Mouse (Mus musculus) CH12.LX (cell line): Measurements from ENCODE around the gene Rai14. TPM values are rescaled to one million over a fixed set of nuclear protein-coding genes. Genes with fewer than 3 reads are reported as not detected.

Experiments used
- DNase-seq: peaks from one replicate; pipeline ENCODE4 v3.0.0-alpha.2; 2013; ENCODE audit errors: extremely low read depth
- H3K27ac ChIP-seq: 2 replicates; pipeline ENCODE4 v1.5.1; 2012; ENCODE audit warnings: low read depth, mild to moderate bottlenecking, control low read depth, moderate library complexity; ENCODE audit not compliant: insufficient read depth
- H3K27me3 ChIP-seq: replicated peaks from 2 replicates; pipeline ENCODE3; 2012; ENCODE audit warnings: inconsistent platforms
- H3K36me3 ChIP-seq, 2 experiments: replicated peaks in 1 of 2; 2 replicates each; pipeline versions ENCODE3 to v1.6.1; 2012; ENCODE audit warnings: inconsistent platforms in 1 of 2, low read length in 1 of 2, mild to moderate bottlenecking in 1 of 2, mixed read lengths in 1 of 2, moderate library complexity in 1 of 2; ENCODE audit not compliant: control insufficient read depth in 1 of 2, insufficient read depth in 1 of 2
- H3K4me1 ChIP-seq, 2 experiments: 2 replicates each; pipeline ENCODE4 v1.6.1; 2012; ENCODE audit warnings: inconsistent platforms in 1 of 2, moderate library complexity in 1 of 2; ENCODE audit not compliant: insufficient read depth in 2 of 2, control insufficient read depth in 1 of 2
- H3K4me2 ChIP-seq: 2 replicates; pipeline ENCODE4 v1.6.1; 2012; ENCODE audit warnings: low read depth, mild to moderate bottlenecking, control low read depth; ENCODE audit not compliant: poor library complexity, insufficient read depth, severe bottlenecking
- H3K4me3 ChIP-seq, 3 experiments: fragments of 150-350 bp in 1 of 3; sonication (generic) in 1 of 3; replicated peaks in 1 of 3; 2 replicates each; pipeline versions ENCODE3 to v1.5.1; 2011 to 2012; ENCODE audit warnings: low read depth in 2 of 3, low read length in 2 of 3, mild to moderate bottlenecking in 2 of 3, moderate library complexity in 2 of 3, control low read depth in 1 of 3, improper control_type of control experiment in 1 of 3, inconsistent platforms in 1 of 3, mixed read lengths in 1 of 3; ENCODE audit not compliant: poor library complexity in 1 of 3
- H3K79me2 ChIP-seq: replicated peaks from 2 replicates; pipeline ENCODE4 v1.6.1; 2012; ENCODE audit warnings: mild to moderate bottlenecking, moderate library complexity; ENCODE audit not compliant: control insufficient read depth, poor library complexity, insufficient read depth, severe bottlenecking; ENCODE audit errors: extremely low read depth
- H3K9ac ChIP-seq: 2 replicates; pipeline ENCODE4 v1.6.1; 2012; ENCODE audit warnings: low read depth, mild to moderate bottlenecking, control low read depth, moderate library complexity; ENCODE audit not compliant: insufficient read depth
- H3K9me3 ChIP-seq: replicated peaks from 2 replicates; pipeline ENCODE3; 2012; ENCODE audit warnings: low read length, inconsistent platforms, mixed read lengths
- BHLHE40 ChIP-seq: IDR thresholded peaks from 2 replicates; pipeline ENCODE4 v1.6.1; 2011; ENCODE audit warnings: mild to moderate bottlenecking, low read depth, low read length, improper control_type of control experiment
- CHD1 ChIP-seq: IDR thresholded peaks from 2 replicates; pipeline ENCODE4 v1.6.1; 2012; ENCODE audit warnings: low read depth, low read length, improper control_type of control experiment, inconsistent platforms
- CHD2 ChIP-seq: IDR thresholded peaks from 2 replicates; pipeline ENCODE4 v1.6.1; 2011; ENCODE audit warnings: low read length, improper control_type of control experiment
- E2F4 ChIP-seq: IDR thresholded peaks from 2 replicates; pipeline ENCODE4 v1.6.1; 2011; ENCODE audit warnings: low read depth, low read length, improper control_type of control experiment; ENCODE audit not compliant: insufficient replicate concordance
- ELF1 ChIP-seq: IDR thresholded peaks from 2 replicates; pipeline ENCODE4 v1.6.1; 2014; ENCODE audit warnings: low read depth, mild to moderate bottlenecking, inconsistent platforms, low read length, improper control_type of control experiment
- EP300 ChIP-seq: IDR thresholded peaks from 2 replicates; pipeline ENCODE4 v1.6.1; 2011; ENCODE audit warnings: low read length, improper control_type of control experiment
- ETS1 ChIP-seq: conservative IDR thresholded peaks from 2 replicates; pipeline ENCODE4 v1.6.1; 2012; ENCODE audit warnings: low read depth, mild to moderate bottlenecking, inconsistent platforms, low read length, improper control_type of control experiment, moderate library complexity
- GABPA ChIP-seq: IDR thresholded peaks from 2 replicates; pipeline ENCODE4 v1.6.1; 2012; ENCODE audit warnings: low read depth, low read length, improper control_type of control experiment, inconsistent platforms; ENCODE audit not compliant: insufficient replicate concordance
- IRF4 ChIP-seq: IDR thresholded peaks from 2 replicates; pipeline ENCODE4 v1.6.1; 2014; ENCODE audit warnings: low read depth, mild to moderate bottlenecking, inconsistent platforms, low read length, improper control_type of control experiment
- JUN ChIP-seq: IDR thresholded peaks from 2 replicates; pipeline ENCODE4 v1.6.1; 2011; ENCODE audit warnings: low read depth, mild to moderate bottlenecking, low read length, improper control_type of control experiment, moderate library complexity; ENCODE audit not compliant: insufficient read depth
- JUND ChIP-seq: conservative IDR thresholded peaks from 2 replicates; pipeline ENCODE4 v1.6.1; 2011; ENCODE audit warnings: low read depth, low read length, improper control_type of control experiment
- MAFK ChIP-seq: IDR thresholded peaks from 2 replicates; pipeline ENCODE4 v1.6.1; 2011; ENCODE audit warnings: low read length, improper control_type of control experiment; ENCODE audit not compliant: insufficient replicate concordance
- MAX ChIP-seq: IDR thresholded peaks from 2 replicates; pipeline ENCODE4 v1.6.1; 2011; ENCODE audit warnings: low read length, improper control_type of control experiment
- MAZ ChIP-seq: IDR thresholded peaks from 2 replicates; pipeline ENCODE4 v1.6.1; 2012; ENCODE audit warnings: low read depth, mild to moderate bottlenecking, inconsistent platforms, low read length, improper control_type of control experiment, moderate library complexity
- MEF2A ChIP-seq: IDR thresholded peaks from 2 replicates; pipeline ENCODE4 v1.6.1; 2014; ENCODE audit warnings: low read depth, mild to moderate bottlenecking, inconsistent platforms, low read length, improper control_type of control experiment, borderline replicate concordance
- MXI1 ChIP-seq: IDR thresholded peaks from 2 replicates; pipeline ENCODE4 v1.6.1; 2011; ENCODE audit warnings: mild to moderate bottlenecking, low read depth, low read length, improper control_type of control experiment
- SIN3A ChIP-seq: IDR thresholded peaks from 2 replicates; pipeline ENCODE4 v1.6.1; 2012; ENCODE audit warnings: low read length, improper control_type of control experiment, inconsistent platforms
- SMC3 ChIP-seq: IDR thresholded peaks from 2 replicates; pipeline ENCODE4 v1.6.1; 2011; ENCODE audit warnings: low read depth, low read length, improper control_type of control experiment
- TBP ChIP-seq: conservative IDR thresholded peaks from 2 replicates; pipeline ENCODE4 v1.6.1; 2011; ENCODE audit warnings: low read depth, low read length, improper control_type of control experiment
- TCF12 ChIP-seq: IDR thresholded peaks from 2 replicates; pipeline ENCODE4 v1.6.1; 2014; ENCODE audit warnings: low read depth, mild to moderate bottlenecking, inconsistent platforms, low read length, improper control_type of control experiment
- UBTF ChIP-seq: IDR thresholded peaks from 2 replicates; pipeline ENCODE4 v1.6.1; 2012; ENCODE audit warnings: low read depth, mild to moderate bottlenecking, inconsistent platforms, low read length, improper control_type of control experiment, moderate library complexity
- USF1 ChIP-seq: IDR thresholded peaks from 2 replicates; pipeline ENCODE4 v1.6.1; 2014; ENCODE audit warnings: low read depth, mild to moderate bottlenecking, inconsistent platforms, low read length, improper control_type of control experiment
- USF2 ChIP-seq: conservative IDR thresholded peaks from 2 replicates; pipeline ENCODE4 v1.6.1; 2011; ENCODE audit warnings: low read depth, low read length, improper control_type of control experiment
- ZKSCAN1 ChIP-seq: IDR thresholded peaks from 2 replicates; pipeline ENCODE4 v1.6.1; 2012; ENCODE audit warnings: low read depth, inconsistent platforms, low read length, improper control_type of control experiment, borderline replicate concordance
- ZMIZ1 ChIP-seq: IDR thresholded peaks from 2 replicates; pipeline ENCODE4 v1.6.1; 2012; ENCODE audit warnings: low read depth, mild to moderate bottlenecking, inconsistent platforms, low read length, improper control_type of control experiment
- ZNF384 ChIP-seq: IDR thresholded peaks from 2 replicates; pipeline ENCODE4 v1.6.1; 2012; ENCODE audit warnings: low read depth, low read length, improper control_type of control experiment, inconsistent platforms
- dilution Hi-C: fragments of 300-500 bp; cut with MboI; formaldehyde crosslinking; loops from 2 replicates; pipeline ENCODE4 v1.14.3; 2020; ENCODE audit warnings: low sequenced_read_pairs; ENCODE audit not compliant: extremely low pct_unique_long_range_greater_than_20kb, extremely low pct_ligation_motif_present
- in situ Hi-C: fragments of 300-500 bp; cut with MboI; formaldehyde crosslinking; loops from 3 replicates; pipeline ENCODE4 v1.14.3; 2019; ENCODE audit warnings: low sequenced_read_pairs, low pct_ligation_motif_present, low pct_unique_long_range_greater_than_20kb, mixed read lengths
- polyA plus RNA-seq: library from polyadenylated mRNA; unstranded; fragments of >175 nt; gene quantifications from 2 replicates; pipeline ENCODE4 v1.2.1, GENCODE M21; 2012; ENCODE audit warnings: low read depth; ENCODE audit not compliant: insufficient read length
- total RNA-seq, 2 experiments: library from RNA; depleted of rRNA; stranded (reverse); fragments of 300-350 nt in 1 of 2; fragments of >200 nt in 1 of 2; gene quantifications; 2 replicates each; pipeline ENCODE4 v1.2.3; 2012 to 2014

Gene Rai14
- total and polyA plus RNA-seq, 3 experiments, result 7.5 to 14.1 (median 9.6) TPM

DNA sequence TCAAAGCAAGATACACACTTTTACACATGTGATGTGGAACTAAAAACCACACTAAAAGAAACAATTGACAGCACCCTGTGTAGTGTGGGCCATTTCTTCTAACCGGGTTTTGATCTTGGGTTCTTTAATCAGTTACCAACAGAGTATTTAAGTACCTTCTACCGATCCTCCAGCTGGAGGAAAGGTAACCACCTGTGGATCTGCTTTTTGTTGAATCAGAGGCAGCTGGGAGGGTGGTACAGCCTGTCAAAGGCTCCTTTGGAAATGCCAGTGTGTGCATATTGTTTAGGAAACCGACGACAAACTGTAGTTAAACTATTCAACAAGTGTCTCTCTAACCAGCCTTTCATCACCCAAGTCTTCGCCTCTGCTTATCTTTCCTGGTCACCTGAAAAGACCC, 1.5 kb upstream of the Rai14 start:
- peaks cover 6 to 29% of the 10 kb centered on the region in 2 experiments; a peak in 3 of 4 replicates for H3K4me1 ChIP-seq
- H3K27ac ChIP-seq, result no peak overlapping the region
- no peak overlapping the region for H3K9ac ChIP-seq
- TF ChIP-seq MAX (no peak), UBTF (no peak), SMC3 (no peak), ZKSCAN1 (no peak), CHD2 (no peak), ETS1 (no peak), MEF2A (no peak), TCF12 (no peak), EP300 (no peak), CHD1 (no peak), E2F4 (no peak)
- dilution Hi-C loops (no loop called here), in situ Hi-C loops (no loop called here)
- H3K9me3 ChIP-seq, result peaks cover 11% of the 10 kb centered on the region
- no peaks in the 10 kb centered on the region; the same call in 1 of the 2 replicates for H3K79me2 ChIP-seq
- H3K36me3 ChIP-seq, result peaks cover 0 to 2% of the 10 kb centered on the region in 2 experiments
- H3K4me3 ChIP-seq, result no peak overlapping the region
- no peak overlapping the region for H3K4me2 ChIP-seq
- H3K27me3 ChIP-seq, result no peaks in the 10 kb centered on the region
- no peak for DNase-seq

DNA sequence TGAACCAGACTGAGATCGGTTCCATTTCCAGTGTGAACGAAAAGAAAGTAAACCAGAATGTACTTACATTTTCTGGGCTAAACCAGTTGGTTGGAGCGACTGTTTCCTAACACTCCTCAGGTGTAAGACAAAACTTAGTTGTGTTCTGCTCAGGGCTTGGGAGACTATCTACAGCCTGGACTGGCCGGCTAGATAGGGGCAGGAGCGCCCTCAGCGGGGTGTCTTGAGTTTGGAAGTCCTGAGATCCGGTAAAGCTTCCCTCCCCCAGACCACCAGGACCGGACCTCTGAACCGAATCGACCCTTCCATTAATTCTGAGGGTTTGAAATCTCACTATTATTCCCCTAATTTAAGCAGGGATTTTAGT, 698 bp upstream of the Rai14 start:
- in situ Hi-C loops, result no loop called here
- peaks cover 6 to 32% of the 10 kb centered on the region in 2 experiments; a peak in 3 of 4 replicates for H3K4me1 ChIP-seq
- peak overlapping the region; percentile 57 for H3K9ac ChIP-seq
- dilution Hi-C loops, result no loop called here
- peaks cover 11% of the 10 kb centered on the region for H3K9me3 ChIP-seq
- no peaks in the 10 kb centered on the region for H3K27me3 ChIP-seq
- DNase-seq, result no peak
- H3K4me2 ChIP-seq, result peak overlapping the region; percentile 79
- no peaks in the 10 kb centered on the region; the same call in 1 of the 2 replicates for H3K79me2 ChIP-seq
- H3K36me3 ChIP-seq, result peaks cover 0 to 2% of the 10 kb centered on the region in 2 experiments
- no peak overlapping the region for H3K27ac ChIP-seq
- H3K4me3 ChIP-seq, result peak overlapping the region; percentile 76 to 80 (median 80)
- TF ChIP-seq ZMIZ1 (no peak), SIN3A (no peak), MAFK (no peak), TBP (peak; percentile 93), IRF4 (no peak), UBTF (peak; percentile 86; the same call in 1 of the 2 replicates), MXI1 (no peak), GABPA (no peak), USF2 (no peak), USF1 (no peak), JUN (no peak), MAZ (no peak), JUND (no peak), ELF1 (no peak), BHLHE40 (no peak), ZNF384 (no peak), ZKSCAN1 (no peak)
